Mouse (Mus musculus): ENCODE results near the gene Prcd. TPM values are rescaled to one million over a fixed set of nuclear protein-coding genes. Genes with fewer than 3 reads are reported as not detected.

Gene Prcd
- polyA plus RNA-seq, 1 experiment from 2014 or later, result 0.41 TPM

GRCm38 (mm10) chr11:116653709-116654221, 431 bp downstream of the Prcd start:
- Histone ChIP-seq H3K27ac (no peak overlapping the region), H3K4me1 (peaks cover 42% of the 10 kb centered on the region), H3K27me3 (replicated peaks) (peaks cover 77% of the 10 kb centered on the region), H3K4me3 (peak overlapping the region; percentile 51), H3K4me2 (peak overlapping the region; percentile 68), H3K9me3 (replicated peaks) (no peaks in the 10 kb centered on the region), H3K36me3 (no peaks in the 10 kb centered on the region), H3K9ac (peak overlapping the region; percentile 17)
- ATAC-seq, result no peak
- 2% methylated on average over 44 of the region's 47 CpGs for WGBS (ENCODE audit: insufficient replicate concordance)

DNA sequence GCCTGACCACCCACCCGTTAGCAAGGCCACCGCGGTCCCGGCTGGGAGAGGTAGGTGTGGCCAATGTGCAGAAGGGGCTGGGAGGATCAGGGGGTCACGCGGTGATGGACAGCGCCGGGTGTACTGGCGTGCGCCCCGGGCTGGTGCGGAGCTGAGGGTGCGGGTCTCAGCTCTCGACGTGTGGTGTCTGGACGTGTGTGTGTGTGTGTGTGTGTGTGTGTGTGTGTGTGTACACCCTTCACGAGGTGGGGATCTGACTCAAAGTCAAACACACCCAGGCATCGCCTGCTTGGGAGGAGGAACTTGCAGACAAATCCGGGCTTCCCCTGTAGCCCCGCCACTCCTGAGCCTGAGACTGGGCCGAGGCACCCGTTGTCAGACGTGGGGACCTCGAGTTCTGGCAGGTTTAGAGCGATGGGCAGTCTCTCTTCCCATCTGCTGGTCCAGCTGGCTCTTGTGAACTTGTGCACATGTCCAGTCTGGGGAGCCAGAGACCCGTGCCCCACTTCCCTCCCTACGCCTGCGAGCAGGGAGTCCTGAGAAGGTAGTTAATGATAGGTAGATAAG, 1.0 kb downstream of the Prcd start, which contains the start of gene Cygb:
Gene Cygb, minus strand, starts transcription at position 59 of the 567 bp plus-strand sequence.
- no peaks in the 10 kb centered on the region for H3K36me3 ChIP-seq
- peaks cover 47% of the 10 kb centered on the region for H3K4me1 ChIP-seq
- H3K4me3 ChIP-seq, result peak within 1 kb of the TSS; percentile 51
- no peak for ATAC-seq
- no peaks in the 10 kb centered on the region for H3K9me3 ChIP-seq (replicated peaks)
- WGBS (ENCODE audit: insufficient replicate concordance), result 5% methylated on average over 28 of the region's 28 CpGs
- peak within 1 kb of the TSS; percentile 68 for H3K4me2 ChIP-seq
- H3K27ac ChIP-seq, result no peak within 1 kb of the TSS
- peaks cover 71% of the 10 kb centered on the region for H3K27me3 ChIP-seq (replicated peaks)
- peak within 1 kb of the TSS; percentile 17 for H3K9ac ChIP-seq

DNA sequence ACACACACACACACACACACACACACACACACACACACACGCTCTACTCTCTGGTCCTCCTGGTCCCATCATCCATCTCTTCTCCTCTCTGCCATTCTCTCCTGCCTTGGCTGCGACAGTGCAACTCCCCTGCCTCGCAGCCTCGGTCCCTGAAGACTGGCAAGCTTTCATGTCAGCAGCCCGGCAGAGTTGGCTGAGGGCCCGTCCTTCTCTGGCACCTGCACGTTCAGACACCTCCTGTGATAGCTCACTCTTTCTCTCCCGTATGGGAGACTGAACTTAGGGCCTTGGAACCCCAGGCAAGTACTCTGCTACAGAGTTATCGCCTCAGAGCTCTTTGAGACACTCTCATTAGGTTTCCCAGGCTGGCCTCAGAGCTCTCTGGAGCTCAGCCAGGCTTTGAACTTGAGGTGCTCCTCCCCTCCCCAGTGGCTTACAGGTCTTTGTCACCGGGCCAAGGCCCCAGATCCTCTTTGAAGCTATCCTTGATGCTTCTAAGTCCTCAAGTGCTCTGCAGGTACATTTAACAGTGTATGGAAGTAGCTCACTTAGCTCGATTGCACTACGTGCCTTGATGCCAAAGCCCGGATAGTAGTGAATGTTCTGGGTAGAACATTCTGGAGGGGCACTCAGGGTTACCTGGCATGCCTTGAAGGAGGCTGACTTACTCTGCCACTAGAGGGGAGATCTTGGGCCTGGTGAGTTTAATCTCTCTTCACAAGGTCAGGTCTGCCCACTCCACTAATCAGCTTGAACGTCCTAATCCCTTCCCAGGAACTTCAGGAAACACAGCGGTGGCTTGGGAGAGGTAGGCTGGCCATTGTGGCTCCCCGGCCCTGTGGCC, 3.2 kb downstream of the Prcd start:
- Histone ChIP-seq H3K9me3 (replicated peaks) (no peaks in the 10 kb centered on the region), H3K9ac (peak overlapping the region; percentile 43; the same call in 1 of the 2 replicates), H3K27me3 (replicated peaks) (peaks cover 66% of the 10 kb centered on the region), H3K27ac (no peak overlapping the region), H3K4me2 (peak overlapping the region; percentile 63), H3K36me3 (no peaks in the 10 kb centered on the region), H3K4me3 (no peak overlapping the region), H3K4me1 (peaks cover 58% of the 10 kb centered on the region)
- 74% methylated on average over 16 of the region's 16 CpGs for WGBS (ENCODE audit: insufficient replicate concordance)
- no peak for ATAC-seq

- peak overlapping the region; percentile 63 for H3K4me2 ChIP-seq
- peaks cover 66% of the 10 kb centered on the region for H3K27me3 ChIP-seq (replicated peaks)
- peak overlapping the region; percentile 41 for H3K4me3 ChIP-seq
- peaks cover 63% of the 10 kb centered on the region for H3K4me1 ChIP-seq
- no peaks in the 10 kb centered on the region for H3K9me3 ChIP-seq (replicated peaks)
- peak overlapping the region; percentile 43 for H3K9ac ChIP-seq
- peak; percentile 93 for ATAC-seq
- WGBS (ENCODE audit: insufficient replicate concordance), result 11% methylated on average over 22 of the region's 22 CpGs
- H3K36me3 ChIP-seq, result no peaks in the 10 kb centered on the region
- peak overlapping the region; percentile 79 for H3K27ac ChIP-seq
These were observed 4.2 kb downstream of the Prcd start for GRCm38 (mm10) chr11:116657311-116658223.

DNA sequence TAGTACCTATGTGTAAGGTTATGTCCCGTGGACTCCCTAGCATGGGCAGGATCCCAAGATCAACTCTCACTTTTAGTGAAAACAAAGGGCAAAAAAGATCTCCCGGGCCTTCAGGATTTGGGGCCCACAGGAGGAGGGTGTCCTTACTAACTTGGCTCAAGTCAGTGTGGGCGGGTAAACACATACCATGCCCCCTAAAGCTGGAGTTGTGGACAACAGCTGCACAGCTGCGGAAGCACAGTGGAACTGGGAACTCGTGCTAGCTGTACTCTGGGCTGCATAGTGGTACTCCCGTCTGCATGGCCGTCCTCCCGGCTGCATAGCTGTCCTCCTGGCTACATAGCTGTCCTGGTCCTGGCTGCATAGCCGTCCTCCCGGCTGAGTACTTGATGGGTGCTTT, 4.9 kb downstream of the Prcd start:
- ATAC-seq, result no peak
- no peaks in the 10 kb centered on the region for H3K9me3 ChIP-seq (replicated peaks)
- 71% methylated on average over 10 of the region's 10 CpGs for WGBS (ENCODE audit: insufficient replicate concordance)
- H3K4me3 ChIP-seq, result no peak overlapping the region
- H3K27ac ChIP-seq, result peak overlapping the region; percentile 79; the same call in 1 of the 2 replicates
- H3K4me2 ChIP-seq, result peak overlapping the region; percentile 63
- H3K36me3 ChIP-seq, result no peaks in the 10 kb centered on the region
- H3K27me3 ChIP-seq (replicated peaks), result peaks cover 66% of the 10 kb centered on the region
- peaks cover 60% of the 10 kb centered on the region for H3K4me1 ChIP-seq
- no peak overlapping the region for H3K9ac ChIP-seq

DNA sequence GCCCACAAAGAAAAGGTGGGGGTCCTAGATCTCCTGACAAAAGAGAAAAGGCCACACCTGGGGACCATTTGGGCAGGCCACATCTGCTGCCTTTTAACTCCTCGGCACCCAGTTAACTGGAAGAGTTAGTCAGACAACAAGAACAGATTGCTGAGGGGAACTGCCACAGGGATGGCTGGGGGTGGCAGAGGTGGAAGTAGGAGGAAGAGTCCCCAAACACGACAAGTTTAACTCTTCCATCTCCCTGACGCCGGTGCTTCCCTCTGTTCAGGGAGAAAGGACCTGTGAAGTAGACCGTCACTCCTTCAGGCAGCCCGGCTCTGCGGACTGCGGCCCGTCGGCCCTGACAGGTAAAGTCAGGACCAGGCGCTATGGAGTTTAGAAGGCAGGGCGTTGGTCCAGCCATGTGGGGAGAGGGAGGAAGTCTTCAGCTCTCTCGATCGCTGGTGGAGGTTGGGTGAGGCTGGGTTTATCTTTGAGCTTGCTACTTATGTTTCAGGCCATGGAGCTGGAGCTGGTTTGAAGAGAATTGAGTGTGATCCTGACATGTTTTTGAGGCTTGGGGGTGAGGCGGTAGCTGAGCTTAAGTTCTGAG, 5.8 kb downstream of the Prcd start:
- Histone ChIP-seq H3K9ac (no peak overlapping the region), H3K27me3 (replicated peaks) (peaks cover 66% of the 10 kb centered on the region), H3K4me1 (peaks cover 56% of the 10 kb centered on the region), H3K27ac (no peak overlapping the region), H3K4me2 (no peak overlapping the region), H3K36me3 (no peaks in the 10 kb centered on the region), H3K9me3 (replicated peaks) (no peaks in the 10 kb centered on the region), H3K4me3 (no peak overlapping the region)
- ATAC-seq, result no peak
- 68% methylated on average over 15 of the region's 15 CpGs for WGBS (ENCODE audit: insufficient replicate concordance)

DNA sequence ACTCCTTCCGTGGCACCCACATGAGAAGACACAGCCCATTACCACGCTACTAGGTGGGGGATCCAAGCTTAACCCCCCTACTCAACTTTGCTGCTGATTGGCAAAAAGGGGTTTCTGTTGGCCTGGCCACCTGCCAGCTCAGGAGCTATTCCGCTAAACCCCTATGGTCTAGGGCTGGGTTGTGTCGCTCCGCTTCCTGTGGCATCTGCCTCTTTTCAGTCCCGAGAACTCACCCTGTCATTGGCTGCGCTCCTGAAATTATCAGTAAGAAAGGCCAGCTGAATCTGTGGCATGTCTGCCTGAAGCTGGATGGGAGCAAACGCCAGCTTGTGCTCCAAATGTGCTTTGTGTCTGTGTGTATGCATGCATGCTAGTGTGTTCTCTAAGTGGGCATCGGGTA, 6.8 kb downstream of the Prcd start:
- Histone ChIP-seq H3K4me2 (no peak overlapping the region), H3K27me3 (replicated peaks) (peaks cover 61% of the 10 kb centered on the region), H3K27ac (no peak overlapping the region), H3K4me1 (peaks cover 54% of the 10 kb centered on the region), H3K36me3 (no peaks in the 10 kb centered on the region), H3K9ac (no peak overlapping the region), H3K9me3 (replicated peaks) (no peaks in the 10 kb centered on the region), H3K4me3 (no peak overlapping the region)
- WGBS (ENCODE audit: insufficient replicate concordance), result 81% methylated on average over 9 of the region's 9 CpGs
- no peak for ATAC-seq

GRCm38 (mm10) chr11:116661291-116661947, 8.1 kb downstream of the Prcd start:
- peaks cover 52% of the 10 kb centered on the region for H3K4me1 ChIP-seq
- no peak overlapping the region for H3K27ac ChIP-seq
- no peak for ATAC-seq
- H3K27me3 ChIP-seq (replicated peaks), result peaks cover 52% of the 10 kb centered on the region
- H3K4me2 ChIP-seq, result no peak overlapping the region
- H3K9me3 ChIP-seq (replicated peaks), result no peaks in the 10 kb centered on the region
- 24% methylated on average over 13 of the region's 13 CpGs for WGBS (ENCODE audit: insufficient replicate concordance)
- no peaks in the 10 kb centered on the region for H3K36me3 ChIP-seq
- H3K4me3 ChIP-seq, result no peak overlapping the region
- no peak overlapping the region for H3K9ac ChIP-seq

DNA sequence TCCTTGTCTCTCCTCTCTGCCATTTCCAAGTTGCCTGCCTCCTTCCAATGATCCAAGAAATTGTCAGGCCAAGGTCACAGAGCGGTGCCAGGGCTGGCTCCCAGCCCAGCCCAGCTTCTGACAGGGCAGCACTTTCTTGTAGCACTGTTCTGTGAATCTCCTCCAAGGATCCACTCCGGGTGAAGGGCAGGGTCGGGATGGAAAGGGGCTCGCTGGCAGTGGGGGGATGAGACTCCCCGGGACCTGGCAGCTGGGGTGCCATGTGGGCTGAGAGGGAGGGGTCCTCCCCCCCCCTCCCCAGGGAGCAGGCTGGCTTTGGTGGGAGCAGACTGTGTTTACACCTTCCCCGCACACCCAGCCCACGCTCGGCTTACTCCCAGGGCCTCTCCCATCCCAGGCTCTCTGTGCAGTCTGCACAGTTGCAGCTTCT, 8.6 kb downstream of the Prcd start:
- H3K9ac ChIP-seq, result no peak overlapping the region
- no peak for ATAC-seq
- H3K9me3 ChIP-seq (replicated peaks), result no peaks in the 10 kb centered on the region
- peaks cover 47% of the 10 kb centered on the region for H3K4me1 ChIP-seq
- no peaks in the 10 kb centered on the region for H3K36me3 ChIP-seq
- peaks cover 49% of the 10 kb centered on the region for H3K27me3 ChIP-seq (replicated peaks)
- no peak overlapping the region for H3K4me2 ChIP-seq
- WGBS (ENCODE audit: insufficient replicate concordance), result 58% methylated on average over 8 of the region's 8 CpGs
- H3K27ac ChIP-seq, result no peak overlapping the region
- no peak overlapping the region for H3K4me3 ChIP-seq

DNA sequence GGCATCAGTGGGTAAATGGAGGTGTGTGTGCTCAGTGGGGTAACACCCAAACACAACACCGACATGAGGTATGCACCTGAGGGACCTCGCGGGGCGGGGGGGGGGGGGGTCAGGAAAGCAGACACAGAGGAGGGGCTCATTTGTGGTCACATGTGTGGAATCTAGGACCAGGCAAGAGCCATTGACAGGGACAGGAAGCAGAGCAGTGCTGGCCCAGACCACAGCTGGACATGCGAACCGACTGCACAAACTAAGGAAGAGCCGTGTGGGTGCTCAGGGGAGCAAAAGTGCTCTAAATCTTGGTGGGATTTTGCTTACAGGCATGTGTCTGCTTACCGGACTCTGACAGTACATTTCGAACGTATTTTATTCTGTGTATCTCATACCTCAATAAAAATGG, 12.0 kb downstream of the Prcd start:
- 61% methylated on average over 10 of the region's 10 CpGs for WGBS (ENCODE audit: insufficient replicate concordance)

GRCm38 (mm10) chr11:116666566-116666965, 13.2 kb downstream of the Prcd start:
- WGBS (ENCODE audit: insufficient replicate concordance), result 70% methylated on average over 9 of the region's 9 CpGs
- Histone ChIP-seq H3K27ac (no peak overlapping the region), H3K36me3 (no peaks in the 10 kb centered on the region), H3K27me3 (replicated peaks) (peaks cover 31% of the 10 kb centered on the region), H3K4me3 (no peak overlapping the region), H3K9me3 (replicated peaks) (no peaks in the 10 kb centered on the region), H3K4me2 (no peak overlapping the region), H3K4me1 (peaks cover 47% of the 10 kb centered on the region), H3K9ac (no peak overlapping the region)
- no peak for ATAC-seq

More for the DNA sequence above, 12.0 kb downstream of the Prcd start:
- Histone ChIP-seq H3K9ac (no peak overlapping the region), H3K4me3 (no peak overlapping the region), H3K36me3 (no peaks in the 10 kb centered on the region), H3K4me2 (no peak overlapping the region), H3K27me3 (replicated peaks) (peaks cover 44% of the 10 kb centered on the region), H3K4me1 (peaks cover 48% of the 10 kb centered on the region), H3K27ac (no peak overlapping the region), H3K9me3 (replicated peaks) (no peaks in the 10 kb centered on the region)
- ATAC-seq, result no peak
